Mouse (Mus musculus) forebrain, embryonic 14.5 days (tissue): Measurements from ENCODE around the gene Lgals2. TPM values are rescaled to one million over a fixed set of nuclear protein-coding genes. Genes with fewer than 3 reads are reported as not detected.
"Not testable (repeated sequence)": the region's sequence is repeated elsewhere in the genome, so short reads cannot be mapped to it uniquely, and the experiment has no call there.

ENCODE experiments used
- ATAC-seq: fragments of 200-750 bp; cut with Nextera tagmentation; 2 replicates; pipeline ENCODE4 v1.8.0; 2017; ENCODE audit warnings: mild to moderate bottlenecking, moderate library complexity
- DNase-seq: peaks from one replicate; pipeline ENCODE4 v3.0.0-alpha.2; 2015; ENCODE audit warnings: low spot score
- H3K27ac ChIP-seq: fragments of 300-500 bp; sonication (generic); 2 replicates; pipeline ENCODE4 v1.5.1; 2014; ENCODE audit warnings: low read depth, mild to moderate bottlenecking, control low read depth, low read length, moderate library complexity
- H3K27me3 ChIP-seq: fragments of 300-500 bp; sonication (generic); replicated peaks from 2 replicates; pipeline ENCODE4 v1.6.1; 2014; ENCODE audit warnings: low read length, control low read depth, mixed read lengths; ENCODE audit not compliant: control insufficient read depth, insufficient read depth
- H3K36me3 ChIP-seq: fragments of 300-500 bp; sonication (generic); 2 replicates; pipeline ENCODE4 v1.6.1; 2014; ENCODE audit warnings: low read length, control low read depth; ENCODE audit not compliant: control insufficient read depth, insufficient read depth
- H3K4me1 ChIP-seq: fragments of 300-500 bp; sonication (generic); 2 replicates; pipeline ENCODE4 v1.6.1; 2014; ENCODE audit warnings: antibody characterized with exemption, low read length, control low read depth; ENCODE audit not compliant: control insufficient read depth, insufficient read depth
- H3K4me2 ChIP-seq: fragments of 300-500 bp; sonication (generic); 2 replicates; pipeline ENCODE4 v1.6.1; 2014; ENCODE audit warnings: mild to moderate bottlenecking, control low read depth, low read length
- H3K4me3 ChIP-seq: fragments of 300-500 bp; sonication (generic); 2 replicates; pipeline ENCODE4 v1.5.1; 2014; ENCODE audit warnings: low read depth, low read length, control low read depth
- H3K9ac ChIP-seq: fragments of 300-500 bp; sonication (generic); 2 replicates; pipeline ENCODE4 v1.6.1; 2014; ENCODE audit warnings: mild to moderate bottlenecking, low read length, control low read depth, moderate library complexity
- H3K9me3 ChIP-seq: fragments of 300-500 bp; sonication (generic); replicated peaks from 2 replicates; pipeline ENCODE4 v1.6.1; 2016; ENCODE audit warnings: low read length, control low read depth, mixed read lengths; ENCODE audit not compliant: control insufficient read depth
- WGBS: fragments of 180-500 bp; shearing (Covaris S2); extraction: QIAGEN DNeasy Blood & Tissue Kit; methylation state at CpG from one replicate; pipeline ENCODE4 v1.1.7; 2014; 5-methylcytosine and 5-hydroxymethylcytosine counted together
- polyA plus RNA-seq: library from polyadenylated mRNA; unstranded; fragments of >200 nt; fragmentation: Nextera tagmentation; extraction: Ambion mirVana; gene quantifications from 2 replicates; pipeline ENCODE4 v1.2.1, GENCODE M21; 2014

Gene Lgals2
- polyA plus RNA-seq, 1 experiment from 2014 or later: not detected

- H3K36me3 ChIP-seq: no peaks in the 10 kb centered on the region
- H3K27me3 ChIP-seq: no peaks in the 10 kb centered on the region; the same call in 1 of the 2 replicates
- DNase-seq (no peak), ATAC-seq (no peak)
- H3K4me1 ChIP-seq: no peaks in the 10 kb centered on the region
- WGBS: 75% methylated on average over 14 of the region's 15 CpGs
- H3K4me3 ChIP-seq: no peak overlapping the region
- no peaks in the 10 kb centered on the region for H3K9me3 ChIP-seq
- no peak overlapping the region for H3K27ac ChIP-seq
- no peak overlapping the region for H3K4me2 ChIP-seq
- no peak overlapping the region for H3K9ac ChIP-seq
Measured at GRCm38 (mm10) chr15:78850059-78850824, 5.1 kb downstream of the Lgals2 start.

- Histone ChIP-seq H3K4me3 (no peak overlapping the region), H3K27ac (no peak overlapping the region), H3K36me3 (no peaks in the 10 kb centered on the region), H3K27me3 (peaks cover 4% of the 10 kb centered on the region), H3K9ac (no peak overlapping the region; the same call in 1 of the 2 replicates), H3K4me1 (no peaks in the 10 kb centered on the region), H3K9me3 (no peaks in the 10 kb centered on the region), H3K4me2 (no peak overlapping the region)
- DNase-seq (no peak), ATAC-seq (no peak)
- 89% methylated on average over 12 of the region's 12 CpGs for WGBS
Measured at GRCm38 (mm10) chr15:78849485-78849884, 5.8 kb downstream of the Lgals2 start.

- WGBS: 27% methylated on average over 5 of the region's 5 CpGs
Measured at GRCm38 (mm10) chr15:78848467-78848866, 6.9 kb downstream of the Lgals2 start.

GRCm38 (mm10) chr15:78846805-78847204, 8.5 kb downstream of the Lgals2 start:
- not testable (repeated sequence) for H3K9ac ChIP-seq, H3K27ac ChIP-seq, H3K4me3 ChIP-seq, H3K4me2 ChIP-seq, ATAC-seq, H3K36me3 ChIP-seq, H3K9me3 ChIP-seq, DNase-seq, H3K4me1 ChIP-seq
- H3K27me3 ChIP-seq: peaks cover 25% of the 10 kb centered on the region
- WGBS: 88% methylated on average over 7 of the region's 7 CpGs

More at GRCm38 (mm10) chr15:78848467-78848866, 6.9 kb downstream of the Lgals2 start:
- no peaks in the 10 kb centered on the region for H3K4me1 ChIP-seq
- DNase-seq (peak; percentile 78), ATAC-seq (no peak)
- H3K4me2 ChIP-seq: no peak overlapping the region
- no peaks in the 10 kb centered on the region for H3K9me3 ChIP-seq
- H3K9ac ChIP-seq: no peak overlapping the region
- H3K27ac ChIP-seq: no peak overlapping the region
- no peaks in the 10 kb centered on the region for H3K36me3 ChIP-seq
- H3K27me3 ChIP-seq: peaks cover 15% of the 10 kb centered on the region
- no peak overlapping the region for H3K4me3 ChIP-seq

GRCm38 (mm10) chr15:78846352-78846751, 9.0 kb downstream of the Lgals2 start:
- no peak overlapping the region for H3K4me2 ChIP-seq
- H3K4me3 ChIP-seq: no peak overlapping the region
- H3K9me3 ChIP-seq: no peaks in the 10 kb centered on the region
- no peak for ATAC-seq
- H3K27me3 ChIP-seq: peaks cover 26% of the 10 kb centered on the region
- WGBS: 70% methylated on average over 8 of the region's 8 CpGs
- no peak overlapping the region for H3K9ac ChIP-seq
- DNase-seq: no peak
- H3K4me1 ChIP-seq: peaks cover 10% of the 10 kb centered on the region; the same call in 1 of the 2 replicates
- no peak overlapping the region for H3K27ac ChIP-seq
- H3K36me3 ChIP-seq: no peaks in the 10 kb centered on the region

- peaks cover 10% of the 10 kb centered on the region; the same call in 1 of the 2 replicates for H3K4me1 ChIP-seq
- H3K27ac ChIP-seq: no peak overlapping the region
- ATAC-seq: no peak
- H3K9me3 ChIP-seq: no peaks in the 10 kb centered on the region
- H3K36me3 ChIP-seq: no peaks in the 10 kb centered on the region
- no peak overlapping the region for H3K4me3 ChIP-seq
- H3K27me3 ChIP-seq: peaks cover 31% of the 10 kb centered on the region
- no peak for DNase-seq
- 88% methylated on average over 8 of the region's 8 CpGs for WGBS
- H3K4me2 ChIP-seq: no peak overlapping the region
- no peak overlapping the region for H3K9ac ChIP-seq
Measured at GRCm38 (mm10) chr15:78845867-78846266, 9.5 kb downstream of the Lgals2 start.

- DNase-seq (no peak), ATAC-seq (no peak)
- H3K9ac ChIP-seq: no peak overlapping the region
- H3K4me2 ChIP-seq: no peak overlapping the region
- no peak overlapping the region for H3K4me3 ChIP-seq
- H3K27ac ChIP-seq: no peak overlapping the region
- peaks cover 33% of the 10 kb centered on the region for H3K27me3 ChIP-seq
- peaks cover 10% of the 10 kb centered on the region; the same call in 1 of the 2 replicates for H3K4me1 ChIP-seq
- no peaks in the 10 kb centered on the region for H3K9me3 ChIP-seq
- 74% methylated on average over 11 of the region's 11 CpGs for WGBS
- H3K36me3 ChIP-seq: no peaks in the 10 kb centered on the region
Measured at GRCm38 (mm10) chr15:78845321-78845720, 10.0 kb downstream of the Lgals2 start.

- H3K27ac ChIP-seq: no peak overlapping the region
- ATAC-seq (no peak), DNase-seq (no peak)
- no peak overlapping the region for H3K4me2 ChIP-seq
- H3K9me3 ChIP-seq: no peaks in the 10 kb centered on the region
- peaks cover 10% of the 10 kb centered on the region; the same call in 1 of the 2 replicates for H3K4me1 ChIP-seq
- H3K4me3 ChIP-seq: no peak overlapping the region
- WGBS: 37% methylated on average over 9 of the region's 9 CpGs
- no peaks in the 10 kb centered on the region for H3K36me3 ChIP-seq
- 0 out of 2 replicates have a peak overlapping the region, but pooled peaks have one; percentile 8 for H3K9ac ChIP-seq
- peaks cover 33% of the 10 kb centered on the region for H3K27me3 ChIP-seq
Measured at GRCm38 (mm10) chr15:78844791-78845190, 10.5 kb downstream of the Lgals2 start.
